Mouse (Mus musculus) C2C12 (cell line): ENCODE data around the gene Slc38a3.

Experiments used
- CEBPB ChIP-seq: IDR thresholded peaks from one replicate; pipeline ENCODE4 v1.6.1; 2011; ENCODE audit warnings: low read depth, mild to moderate bottlenecking, control low read depth, moderate library complexity
- CTCF ChIP-seq: IDR thresholded peaks from one replicate; pipeline ENCODE4 v1.5.1; 2011; ENCODE audit not compliant: control insufficient read depth, insufficient read depth, insufficient read length
- FOSL1 ChIP-seq: IDR thresholded peaks from one replicate; pipeline ENCODE4 v1.8.0; 2011; ENCODE audit warnings: mild to moderate bottlenecking, low read length; ENCODE audit not compliant: poor library complexity, insufficient read depth, severe bottlenecking
- MAX ChIP-seq: IDR thresholded peaks from one replicate; pipeline ENCODE4 v1.6.1; 2011; ENCODE audit warnings: mild to moderate bottlenecking, control low read depth
- MYOD1 ChIP-seq: IDR thresholded peaks from one replicate; pipeline ENCODE4 v1.6.1; 2011; ENCODE audit warnings: low read depth; ENCODE audit not compliant: control insufficient read depth, insufficient read length
- MYOG ChIP-seq: IDR thresholded peaks from one replicate; pipeline ENCODE4 v1.6.1; 2011; ENCODE audit not compliant: control insufficient read depth, insufficient read length; ENCODE audit errors: extremely low read depth
- USF1 ChIP-seq: IDR thresholded peaks from one replicate; pipeline ENCODE4 v1.6.1; 2011; ENCODE audit warnings: low read depth, mild to moderate bottlenecking, control low read depth, moderate library complexity

GRCm38 (mm10) chr9:107611456-107612190 is 57.7 kb downstream of the Slc38a3 start:
- TF ChIP-seq CTCF (no peak), MYOD1 (no peak), USF1 (no peak), CEBPB (no peak), MYOG (no peak), MAX (no peak), FOSL1 (no peak)
